Mouse (Mus musculus): ENCODE data around the gene 1190002N15Rik.

1190002N15Rik gene

DNA sequence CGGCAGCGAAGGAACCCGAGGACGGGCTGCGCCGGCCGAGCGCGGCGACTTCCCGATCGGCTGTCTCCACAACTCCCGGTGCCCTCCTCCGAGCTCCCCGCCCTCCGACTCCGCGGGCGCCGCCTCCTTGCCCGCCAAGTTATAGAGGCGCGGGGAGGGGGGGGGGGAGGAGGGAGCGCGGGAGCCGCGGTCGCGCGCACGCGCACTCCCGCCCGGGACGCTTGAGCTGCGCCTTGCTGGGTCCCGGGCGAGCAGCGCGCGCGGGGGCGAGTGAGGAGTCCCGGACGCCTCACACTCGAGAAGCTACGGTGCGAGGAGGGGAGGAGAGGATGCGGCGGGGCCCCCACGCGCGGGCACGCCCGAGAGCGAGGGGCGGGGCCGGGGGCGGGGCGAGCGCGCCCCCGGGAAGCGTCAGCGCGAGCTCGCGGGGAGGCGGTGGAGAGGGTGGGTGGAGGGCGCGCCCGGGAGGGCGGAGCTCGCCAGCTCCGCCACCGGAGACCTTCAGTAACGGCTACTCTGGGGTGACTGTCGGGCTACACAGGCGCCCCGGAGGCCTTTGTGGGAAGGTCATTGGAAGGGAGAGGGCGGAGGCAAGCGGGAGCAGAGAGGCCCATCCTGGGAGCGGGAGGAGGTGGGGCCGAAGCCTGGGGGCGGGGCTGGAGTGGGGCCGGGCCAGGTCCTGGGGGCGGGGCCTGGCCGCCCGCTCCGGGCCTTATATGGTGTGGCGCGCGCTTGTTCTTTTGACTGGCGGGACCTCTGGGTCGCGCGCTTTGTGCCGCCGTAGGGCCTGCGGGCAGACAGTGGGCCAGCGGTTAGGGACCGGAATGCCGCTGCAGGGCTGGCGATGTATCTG, at the start of gene 1190002N15Rik:
Gene 1190002N15Rik (minus strand): TSS at position 112 of the 853 bp plus-strand sequence.
- peak; percentile 93 for DNase-seq (ENCODE audit: low spot score)

DNA sequence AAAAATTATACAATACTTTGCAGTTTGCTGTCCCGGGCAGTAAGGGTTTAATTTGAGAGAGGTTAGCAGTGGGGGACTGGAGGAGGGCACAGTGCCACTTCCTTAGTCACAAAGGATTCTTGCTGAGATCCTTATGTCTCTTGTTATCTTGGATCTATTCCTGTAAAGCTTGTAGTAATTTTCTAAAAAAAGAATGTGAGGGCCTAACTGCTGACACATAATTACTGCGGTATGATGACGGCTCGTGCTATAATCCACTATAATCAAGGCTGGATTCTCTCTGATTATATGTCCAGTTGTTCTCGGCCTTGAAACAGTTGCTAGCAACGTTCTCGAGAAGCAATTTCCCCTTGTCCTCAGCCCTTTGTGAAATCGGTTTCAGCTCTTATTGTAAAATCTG, 44.4 kb upstream of the 1190002N15Rik start:
- DNase-seq (ENCODE audit: low spot score) = no peak

DNA sequence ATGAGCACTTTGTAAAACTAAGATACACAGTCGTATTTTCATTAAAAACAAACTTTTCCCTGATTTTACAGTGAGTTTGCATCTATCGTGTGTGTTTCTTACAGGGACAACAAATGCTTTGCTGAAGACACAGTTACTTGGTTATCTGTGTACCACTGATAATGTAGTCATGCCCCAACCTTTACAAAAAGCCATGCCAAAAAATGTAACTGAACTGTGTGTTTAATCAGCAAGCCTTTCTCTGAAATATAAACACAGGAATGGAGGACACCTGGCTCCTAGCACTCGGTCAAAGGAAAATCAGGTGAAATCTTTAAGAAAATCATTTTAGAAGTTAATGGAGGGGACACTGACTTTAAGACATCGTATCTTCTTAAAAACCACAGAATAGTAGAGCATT, 43.8 kb upstream of the 1190002N15Rik start:
- DNase-seq (ENCODE audit: low spot score) = no peak

DNA sequence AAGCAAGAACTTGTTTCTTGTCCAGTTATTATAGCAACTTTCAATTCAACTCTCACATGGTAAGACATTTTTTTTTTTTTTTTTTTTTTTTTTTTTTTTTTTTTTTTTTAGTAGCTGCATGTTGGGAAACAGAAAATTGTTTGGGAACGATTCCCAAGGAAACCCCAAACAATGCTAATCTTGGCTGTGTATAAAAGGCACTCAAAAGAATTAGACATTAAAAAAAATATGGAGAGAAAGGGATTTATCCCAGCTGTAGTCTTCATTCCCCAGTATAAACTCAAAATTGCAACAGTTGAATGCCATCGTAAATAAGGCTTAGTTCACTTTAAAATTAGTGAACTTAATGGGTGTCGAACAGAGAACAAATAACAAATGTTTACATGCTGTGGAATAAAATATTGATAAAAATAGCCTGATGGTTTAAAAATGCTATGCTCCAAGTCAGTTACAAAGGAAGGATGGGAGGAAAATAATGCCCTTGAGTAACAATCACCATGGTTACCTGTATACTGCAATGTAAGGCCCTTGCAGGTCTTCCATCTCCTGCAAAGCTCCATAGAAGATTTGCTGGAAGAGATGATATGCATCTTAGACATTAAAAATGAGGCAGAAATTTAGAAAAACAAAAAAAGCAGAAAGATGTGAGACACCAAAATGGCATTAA, 42.3 kb upstream of the 1190002N15Rik start:
- peak; percentile 47 for DNase-seq (ENCODE audit: low spot score)

DNA sequence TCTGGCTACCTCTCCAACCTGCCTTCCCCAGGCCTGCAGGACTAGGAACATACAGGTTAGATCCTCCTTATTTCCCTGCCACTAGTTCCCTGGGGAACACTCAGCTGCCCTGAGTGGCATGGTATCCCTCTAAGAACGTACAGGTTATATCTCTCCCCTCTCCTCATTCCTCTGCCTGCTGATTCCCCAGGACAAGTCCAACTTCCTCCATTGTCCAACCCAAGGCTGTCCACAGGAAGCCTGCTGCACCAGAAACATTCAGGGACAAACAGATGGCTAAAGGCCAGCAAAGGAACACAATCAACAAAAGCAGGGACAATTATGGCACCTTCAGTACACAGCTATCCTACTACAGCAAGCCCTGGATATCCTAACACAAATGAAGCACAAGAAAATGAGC, 33.9 kb upstream of the 1190002N15Rik start:
- no peak for DNase-seq (ENCODE audit: low spot score)

DNA sequence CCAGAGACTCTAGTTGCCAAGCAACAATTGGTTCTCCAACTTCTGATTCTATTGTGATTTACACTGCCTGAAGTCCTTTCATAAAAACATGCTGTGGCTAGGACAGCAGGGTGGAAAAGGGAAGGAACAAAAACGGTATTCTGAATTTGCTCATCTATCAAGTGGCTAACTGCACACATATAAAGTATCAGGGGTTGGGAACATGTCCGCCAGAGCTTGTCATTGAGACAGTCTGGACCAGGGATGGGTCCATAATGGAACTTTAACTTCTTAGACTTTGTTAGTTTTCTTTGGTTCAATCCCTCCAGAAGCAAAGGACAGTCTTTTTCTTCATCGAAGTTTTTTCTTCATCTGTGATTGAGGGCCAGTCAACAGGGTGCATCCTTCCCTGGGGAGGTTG, 30.5 kb upstream of the 1190002N15Rik start:
- no peak for DNase-seq (ENCODE audit: low spot score)

DNA sequence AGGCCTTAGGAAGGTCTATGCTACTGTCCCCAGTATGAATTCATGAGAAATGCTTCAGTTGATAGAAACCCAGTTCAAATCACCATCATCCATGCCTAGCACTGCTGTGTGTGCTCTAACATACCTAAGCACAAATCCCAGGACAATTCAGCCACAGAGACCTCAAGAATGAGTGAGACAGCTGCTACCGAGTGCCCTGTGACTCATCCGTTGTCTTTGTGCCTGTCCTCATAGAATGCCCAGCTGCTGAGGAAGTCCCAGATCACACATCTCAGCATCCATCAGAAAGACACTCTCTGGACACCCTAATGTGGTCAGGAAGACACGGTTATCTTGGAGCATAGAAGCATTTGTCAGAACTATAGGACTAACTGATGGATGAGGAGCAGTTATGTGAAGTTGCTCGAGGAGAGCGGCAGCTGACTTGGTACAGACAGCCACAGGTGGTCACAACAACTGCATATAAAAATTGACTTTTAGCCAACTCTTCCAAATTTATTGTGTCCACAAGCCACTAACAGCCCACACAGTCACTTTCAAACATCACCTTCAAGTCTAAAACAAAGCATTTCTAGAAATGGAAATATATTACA, 29.9 kb upstream of the 1190002N15Rik start:
- DNase-seq (ENCODE audit: low spot score) = no peak

DNA sequence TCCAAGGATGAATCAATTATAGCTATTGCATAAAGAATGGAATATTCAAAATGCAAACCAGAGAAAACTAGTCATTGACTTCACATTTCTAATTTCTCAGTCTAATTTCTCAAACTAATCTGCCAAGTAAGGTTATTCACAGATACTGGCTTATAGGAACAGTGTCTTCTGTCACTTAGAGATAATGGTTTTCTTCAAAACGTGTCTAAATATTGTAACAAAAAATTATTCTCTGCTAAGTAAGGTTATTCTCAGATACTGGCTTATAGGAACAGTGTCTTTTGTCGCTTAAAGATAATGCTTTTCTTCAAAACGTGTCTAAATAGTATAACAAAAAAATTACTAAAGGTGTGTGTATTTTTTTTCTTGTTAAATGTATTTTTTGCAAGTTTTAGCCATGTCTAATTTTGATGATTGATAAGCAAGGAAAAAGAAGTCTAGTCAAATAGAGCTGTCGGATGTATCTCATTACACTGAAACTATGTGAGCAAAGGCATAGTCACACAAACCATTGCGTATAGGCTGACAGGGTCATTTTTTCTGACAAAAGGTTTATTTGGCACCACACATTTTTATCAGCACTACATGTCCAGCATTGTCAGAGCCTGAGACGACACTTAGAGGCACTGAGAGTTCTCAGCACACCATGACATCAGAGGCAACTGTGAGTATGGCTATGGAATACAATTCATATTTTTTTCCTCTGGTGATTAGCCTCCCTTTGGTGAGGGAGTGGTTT, 19.1 kb upstream of the 1190002N15Rik start:
- no peak for DNase-seq (ENCODE audit: low spot score)

DNA sequence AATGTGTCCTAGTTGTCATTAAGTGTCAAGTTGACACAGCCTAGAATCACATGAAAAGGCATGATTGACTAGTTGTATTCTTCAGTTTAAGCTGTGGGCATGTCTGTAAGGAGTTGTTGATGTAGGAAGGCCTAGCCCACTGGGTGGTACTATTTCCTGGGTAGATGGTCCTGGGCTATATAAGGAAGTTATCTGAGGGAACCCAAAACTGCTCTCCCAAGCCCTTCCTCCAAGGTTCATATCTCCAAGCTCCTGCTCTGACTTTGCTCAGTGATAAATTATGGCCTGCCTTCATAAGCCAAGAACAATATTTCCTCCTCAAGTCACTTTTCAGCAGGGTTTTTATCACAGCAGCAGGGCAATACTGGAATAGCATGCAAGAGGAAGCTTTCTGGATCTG, 18.4 kb upstream of the 1190002N15Rik start:
- DNase-seq (ENCODE audit: low spot score) = peak; percentile 10

DNA sequence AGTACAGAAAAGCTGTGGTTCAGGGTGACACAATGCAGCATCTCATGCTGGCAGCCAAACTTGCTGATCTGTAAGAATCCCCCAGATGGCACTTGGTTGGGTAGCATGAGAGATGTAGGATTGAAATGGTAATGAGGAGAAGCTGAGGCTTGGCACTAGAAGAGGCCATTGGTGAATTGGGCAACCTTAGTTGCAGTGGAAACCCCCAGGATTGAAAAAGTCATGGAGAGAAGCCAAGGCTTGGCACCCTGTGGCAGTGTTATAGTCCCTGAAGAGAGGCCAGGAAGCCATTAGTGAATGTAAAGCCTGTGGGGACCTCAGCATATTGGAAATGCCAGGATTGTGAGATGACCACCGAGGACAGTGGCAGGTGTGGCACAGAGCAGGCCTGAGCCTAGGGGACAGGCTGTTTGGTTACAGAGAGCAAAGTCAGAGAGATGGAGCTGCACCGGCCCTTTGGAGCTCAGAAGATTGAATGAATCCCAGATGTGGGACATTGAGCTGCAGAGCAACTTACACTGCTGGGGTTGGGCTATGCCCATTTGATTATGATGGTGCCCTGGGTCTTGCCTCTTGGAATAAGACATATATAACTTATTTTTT, 12.7 kb upstream of the 1190002N15Rik start:
- no peak for DNase-seq (ENCODE audit: low spot score)

DNA sequence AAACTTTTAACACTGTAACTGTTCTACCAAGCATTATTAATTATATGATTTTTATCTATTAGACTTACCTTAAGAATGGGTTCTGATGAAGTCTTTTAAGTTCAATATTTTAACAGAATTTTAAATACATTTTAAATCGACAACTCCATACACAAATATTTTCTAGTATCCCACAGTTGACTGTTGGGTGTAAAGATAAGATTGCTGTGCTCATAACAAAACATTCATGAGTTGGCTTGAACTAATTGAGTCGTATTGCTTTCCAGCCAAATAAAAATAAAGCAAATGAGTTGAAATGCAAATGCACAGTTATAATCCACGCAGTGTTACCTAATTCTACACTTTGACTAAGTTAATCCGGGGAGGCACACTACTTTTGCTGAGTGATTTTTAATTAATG, 6.0 kb upstream of the 1190002N15Rik start:
- no peak for DNase-seq (ENCODE audit: low spot score)

DNA sequence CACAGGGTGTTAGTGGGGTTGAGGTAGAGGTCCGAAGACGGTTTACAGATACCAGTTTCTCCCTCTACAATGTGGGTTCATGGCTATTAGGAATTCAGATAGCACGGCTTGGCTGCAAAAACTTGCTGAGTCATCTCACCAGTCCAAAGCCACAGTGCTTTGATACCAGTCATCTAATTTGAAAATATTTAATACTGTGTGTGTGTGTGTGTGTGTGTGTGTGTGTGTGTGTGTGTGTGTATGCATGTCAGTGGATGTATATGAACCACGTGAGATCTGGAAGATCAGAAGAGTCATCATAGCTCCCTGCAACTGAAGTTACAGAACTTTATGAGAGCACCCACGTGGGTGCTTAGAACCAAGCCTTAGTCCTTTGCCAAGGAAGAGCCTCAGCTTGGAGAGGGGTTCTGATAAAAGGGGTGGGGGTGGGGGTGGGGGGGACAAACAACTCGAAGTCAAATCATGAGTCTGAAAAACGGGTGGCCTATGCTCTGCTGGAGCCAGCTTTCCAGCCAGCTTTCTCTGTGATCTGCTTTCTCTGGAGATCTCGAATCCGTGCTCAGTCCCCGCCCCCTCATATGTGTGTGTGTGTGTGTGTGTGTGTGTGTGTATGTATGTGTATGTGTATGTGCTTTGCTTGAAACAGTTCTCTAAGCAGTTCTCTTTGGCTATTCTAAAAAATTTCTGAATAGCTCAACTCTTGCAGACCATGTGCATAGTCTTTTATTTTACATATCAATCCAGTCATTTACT, 2.6 kb upstream of the 1190002N15Rik start:
- DNase-seq (ENCODE audit: low spot score) = no peak

DNA sequence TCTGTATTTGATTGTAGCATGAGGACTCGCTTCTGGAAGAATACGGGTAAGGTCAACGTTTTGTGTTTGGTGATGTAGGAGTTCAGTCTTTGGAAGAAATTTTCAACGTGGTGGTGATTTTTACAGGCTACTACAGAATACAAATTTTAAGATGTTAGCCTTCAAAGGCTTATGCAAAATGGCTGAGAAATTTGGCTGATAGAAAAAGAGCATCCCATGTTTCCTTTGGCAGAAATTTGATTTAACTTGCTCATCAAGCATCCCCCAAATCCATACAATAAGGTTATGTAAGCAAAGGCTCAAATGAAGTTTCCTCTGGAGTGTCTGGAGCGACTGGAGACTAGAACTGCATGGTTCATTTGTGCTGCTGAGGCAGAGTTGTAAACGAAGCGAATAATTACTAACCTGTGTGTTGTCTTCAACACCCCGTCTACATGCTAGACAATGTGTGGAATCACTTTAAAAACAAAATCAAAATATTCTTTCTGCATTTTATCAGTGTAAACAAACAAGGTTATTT, 1.5 kb upstream of the 1190002N15Rik start:
- DNase-seq (ENCODE audit: low spot score) = no peak

DNA sequence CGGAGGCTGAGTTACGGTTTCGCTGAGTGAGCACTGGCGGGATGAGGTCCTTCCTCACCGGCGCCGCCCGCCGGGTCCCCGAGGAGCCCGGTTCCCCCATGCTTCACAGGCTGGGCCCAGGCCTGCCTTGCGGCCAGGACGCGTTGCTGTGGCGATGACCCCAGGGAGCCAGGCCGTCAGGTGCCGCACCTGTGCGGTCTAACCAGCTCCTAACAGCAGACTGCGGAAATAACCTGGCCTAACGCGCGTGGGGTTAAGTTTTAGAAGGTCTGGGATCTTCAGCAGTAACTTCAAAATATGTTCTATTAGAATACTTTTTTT, 902 bp upstream of the 1190002N15Rik start:
- DNase-seq (ENCODE audit: low spot score) = no peak

DNA sequence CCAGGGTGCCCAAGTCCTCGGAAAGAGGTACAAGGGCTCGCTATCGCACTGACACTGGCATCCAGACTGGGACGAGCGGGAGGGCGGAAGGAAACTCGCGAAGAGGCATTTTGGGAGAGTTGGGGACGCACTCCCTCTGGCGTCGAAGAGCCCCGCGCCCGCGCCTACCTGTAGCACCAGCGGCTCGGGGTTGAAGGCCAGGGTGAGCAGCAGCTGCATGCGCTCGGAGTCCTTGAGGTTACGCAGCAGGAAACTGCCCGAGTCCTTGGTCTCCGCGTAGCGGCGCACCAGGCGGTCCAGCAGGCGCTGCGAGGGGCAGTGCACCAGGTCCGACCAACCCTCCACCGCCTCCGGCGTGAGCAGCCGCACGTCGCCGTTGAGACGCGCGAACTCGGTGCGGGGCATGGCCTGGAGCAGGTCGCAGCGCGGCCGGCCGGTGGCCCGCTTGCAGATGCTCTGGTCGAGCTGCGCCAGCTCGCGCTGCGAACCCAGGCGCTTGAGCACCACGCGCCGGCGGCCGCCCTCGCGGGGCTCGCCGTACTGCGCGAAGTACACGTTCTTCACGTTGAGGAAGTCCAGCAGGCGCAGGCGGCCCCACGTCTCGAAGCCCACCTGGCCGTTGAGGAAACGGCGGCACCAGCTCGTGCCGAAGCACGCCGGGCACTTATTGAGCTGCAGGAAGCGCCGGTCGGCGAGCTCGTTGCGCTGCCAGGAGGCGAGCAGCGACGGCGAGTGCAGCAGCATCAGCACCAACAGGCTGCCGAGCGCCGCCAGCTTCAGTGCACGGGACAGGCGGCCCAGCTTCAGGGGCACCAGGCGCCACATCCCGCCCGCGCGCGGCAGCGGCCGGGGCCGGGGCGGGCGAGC, 597 bp downstream of the 1190002N15Rik start:
- peak; percentile 74 for DNase-seq (ENCODE audit: low spot score)

DNA sequence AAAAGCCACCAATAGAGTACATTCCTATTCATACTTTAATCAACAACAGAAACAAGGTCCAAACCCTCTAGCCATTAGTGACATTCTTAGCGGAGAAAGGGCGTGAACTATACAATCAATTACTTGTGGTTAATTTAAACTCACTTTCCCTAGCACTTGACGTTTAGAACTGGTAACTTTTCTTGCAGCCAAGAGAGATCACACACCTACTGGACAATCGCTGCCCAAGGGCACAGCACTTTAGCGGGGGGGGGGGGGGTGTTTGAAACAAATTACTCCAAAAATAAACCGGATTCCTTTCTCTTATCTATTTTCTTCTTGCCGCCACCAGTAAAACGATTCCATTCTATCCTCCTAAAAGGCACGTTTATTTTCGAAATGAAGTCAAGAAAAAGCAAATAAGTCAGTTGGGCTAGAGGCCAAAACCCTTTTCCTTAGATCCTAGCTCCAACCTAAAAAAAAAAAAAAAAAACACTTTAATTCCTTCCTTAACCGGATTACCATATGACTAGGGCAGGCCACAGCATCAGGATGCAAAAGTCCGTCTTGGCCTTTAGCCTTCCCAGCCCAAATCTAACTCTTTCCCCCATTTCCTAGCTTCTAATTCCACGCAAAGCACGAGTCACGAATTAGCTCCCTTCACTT, 1.5 kb downstream of the 1190002N15Rik start:
- peak; percentile 52 for DNase-seq (ENCODE audit: low spot score)

DNA sequence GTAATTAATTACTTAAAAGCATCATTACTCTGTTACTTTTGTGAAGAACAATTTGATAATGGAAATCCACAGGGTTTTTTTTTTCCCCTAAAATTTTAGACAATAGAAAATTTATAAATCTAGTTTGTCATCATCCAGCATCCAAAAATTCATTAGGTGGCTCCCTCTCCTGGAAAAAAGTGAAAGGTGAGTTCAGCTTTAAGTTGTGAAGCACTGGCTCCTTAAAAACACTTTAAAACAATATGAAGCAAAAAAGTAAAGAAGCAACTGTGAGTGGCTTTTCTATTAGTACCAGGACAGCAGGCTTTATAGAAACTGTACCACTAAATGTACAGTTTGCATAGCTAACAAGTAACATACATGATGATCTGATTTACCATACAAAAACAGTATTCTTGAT, 3.1 kb downstream of the 1190002N15Rik start:
- peak; percentile 69 for DNase-seq (ENCODE audit: low spot score)

DNA sequence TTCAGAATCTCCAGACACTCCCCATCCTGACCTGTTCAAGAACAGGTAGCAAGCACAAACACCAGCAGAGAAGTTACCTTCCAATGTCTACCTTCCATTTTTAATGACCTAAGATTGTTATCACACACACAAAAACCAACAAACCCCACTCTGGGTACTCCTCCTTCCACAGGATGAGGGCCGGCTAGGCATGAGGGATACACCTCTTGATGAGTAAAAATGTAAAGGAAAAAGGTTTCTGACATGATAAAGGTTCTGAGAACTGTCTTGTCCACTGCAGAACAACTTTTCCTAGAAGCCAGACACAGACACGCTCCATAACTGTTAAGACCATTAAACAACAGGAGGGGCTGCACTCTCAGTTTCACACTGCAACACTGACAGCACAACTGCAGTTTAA, 3.7 kb downstream of the 1190002N15Rik start:
- no peak for DNase-seq (ENCODE audit: low spot score)

DNA sequence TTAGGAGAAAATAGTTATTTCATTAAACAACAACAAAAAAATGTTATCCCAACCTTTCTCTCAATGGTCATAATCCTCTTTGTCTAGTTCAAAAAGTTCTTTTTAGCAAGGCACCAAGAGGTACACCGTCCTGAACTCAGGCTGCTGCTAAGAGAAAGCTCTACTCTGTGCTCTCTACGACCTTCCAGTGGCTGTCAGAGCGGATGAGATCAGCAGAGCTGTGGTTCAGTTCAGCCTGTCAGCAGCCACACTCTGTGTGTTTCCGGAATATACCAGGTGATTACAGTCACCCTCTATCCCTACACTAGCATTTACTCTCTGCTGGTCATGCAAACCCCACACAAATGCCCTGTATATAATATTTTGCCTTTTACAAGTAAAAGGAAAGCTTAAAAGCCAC, 4.2 kb downstream of the 1190002N15Rik start:
- DNase-seq (ENCODE audit: low spot score) = peak; percentile 42

DNA sequence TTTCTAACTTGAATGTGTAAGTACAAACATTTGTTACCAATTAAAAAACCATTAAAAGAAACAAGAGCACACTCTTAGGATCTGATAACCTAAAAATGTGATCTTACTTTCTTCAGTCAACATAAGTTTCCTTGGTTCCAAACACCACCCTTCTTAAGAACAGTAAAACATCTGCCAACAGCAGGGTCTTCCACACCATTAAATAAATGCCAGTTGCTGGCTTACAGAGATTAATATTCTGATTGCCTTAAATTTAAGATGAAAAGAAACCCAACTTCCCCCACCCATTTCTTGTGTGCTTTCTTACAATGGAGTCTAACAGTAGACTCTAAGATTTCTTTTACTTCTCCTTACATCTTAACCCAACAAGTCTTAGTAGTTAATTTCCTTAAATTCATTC, 7.9 kb downstream of the 1190002N15Rik start:
- no peak for DNase-seq (ENCODE audit: low spot score)
